Mouse (Mus musculus) kidney, adult 18-20 months (tissue): ENCODE data around the gene Diras1.
"Not testable (repeated sequence)": the region's sequence is repeated elsewhere in the genome, so short reads cannot be mapped to it uniquely, and the experiment has no call there.

Source experiments
- DNase-seq: peaks from one replicate; pipeline ENCODE4 v3.0.0; 2021

The Diras1 gene

DNA sequence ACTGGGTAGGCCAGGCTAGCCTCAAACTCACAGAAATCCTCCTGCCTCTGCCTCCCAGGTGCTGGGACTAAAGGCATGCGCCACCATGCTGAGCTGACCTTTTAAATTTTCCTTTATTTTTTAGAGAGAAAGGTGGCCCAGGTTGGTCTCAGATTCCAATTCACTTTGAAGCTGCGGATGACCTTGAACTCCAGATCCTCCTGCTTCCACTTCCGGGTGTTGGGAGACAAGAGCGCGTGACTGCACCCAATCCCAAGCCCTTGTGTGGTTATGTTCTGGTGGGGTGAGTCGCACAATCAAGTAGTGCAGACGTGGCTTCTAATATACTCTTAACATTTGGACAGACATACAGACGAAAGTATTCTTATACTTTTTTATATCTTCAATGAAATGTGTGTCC lies 29.0 kb downstream of the Diras1 start:
- DNase-seq = no peak

DNA sequence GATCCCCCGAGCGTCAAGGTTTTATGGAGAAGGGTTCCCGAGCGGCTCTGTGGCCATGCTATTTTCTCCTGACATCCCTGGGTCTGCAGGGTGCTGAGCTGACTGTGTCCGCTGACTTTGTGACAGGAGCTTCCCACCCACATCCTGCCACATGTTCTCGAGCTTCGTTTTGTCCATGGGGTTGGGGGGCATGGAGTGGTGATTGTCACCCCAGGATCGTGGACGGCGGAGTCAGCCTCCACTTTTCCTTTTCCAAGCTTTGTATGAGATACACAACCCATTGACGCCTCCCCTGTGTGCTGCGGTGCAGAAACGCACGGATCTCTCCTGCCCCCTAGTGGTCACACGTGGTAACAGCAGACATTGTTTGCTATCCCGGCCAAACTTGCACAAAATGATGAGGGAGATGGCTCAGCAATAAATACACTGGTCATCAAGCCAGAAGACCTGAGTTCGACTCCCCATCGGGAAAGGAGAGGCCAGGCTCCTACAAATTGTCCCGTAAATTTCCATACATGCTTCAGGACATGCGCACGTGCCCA lies 30.3 kb downstream of the Diras1 start:
- DNase-seq = peak; percentile 83

- DNase-seq = no peak
Observed at GRCm38 (mm10) chr10:80994621-80995020, 30.8 kb downstream of the Diras1 start.

- DNase-seq = no peak
Observed at GRCm38 (mm10) chr10:80993276-80993675, 32.2 kb downstream of the Diras1 start.

DNA sequence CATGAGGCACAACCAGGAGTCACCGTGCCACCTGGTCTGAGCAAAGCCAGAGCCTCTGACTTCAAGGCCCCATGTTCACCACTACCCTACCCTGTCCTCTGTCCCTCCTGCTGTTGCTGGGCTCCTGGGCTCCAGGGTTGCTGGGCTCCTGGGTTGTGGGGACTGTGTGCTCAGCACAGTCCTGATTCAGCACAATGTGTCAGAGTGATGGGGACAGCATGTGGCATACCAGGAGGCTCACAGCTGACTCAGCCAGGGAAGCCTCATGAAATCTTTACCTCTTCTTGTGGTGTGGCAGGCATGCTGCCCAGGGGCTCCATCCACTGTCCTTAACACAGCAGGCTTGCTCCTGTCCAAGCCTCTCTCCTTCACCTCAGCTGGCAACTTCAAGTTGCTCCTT lies 33.5 kb downstream of the Diras1 start:
- no peak for DNase-seq

GRCm38 (mm10) chr10:80991007-80991406 lies 34.5 kb downstream of the Diras1 start:
- no peak for DNase-seq

DNA sequence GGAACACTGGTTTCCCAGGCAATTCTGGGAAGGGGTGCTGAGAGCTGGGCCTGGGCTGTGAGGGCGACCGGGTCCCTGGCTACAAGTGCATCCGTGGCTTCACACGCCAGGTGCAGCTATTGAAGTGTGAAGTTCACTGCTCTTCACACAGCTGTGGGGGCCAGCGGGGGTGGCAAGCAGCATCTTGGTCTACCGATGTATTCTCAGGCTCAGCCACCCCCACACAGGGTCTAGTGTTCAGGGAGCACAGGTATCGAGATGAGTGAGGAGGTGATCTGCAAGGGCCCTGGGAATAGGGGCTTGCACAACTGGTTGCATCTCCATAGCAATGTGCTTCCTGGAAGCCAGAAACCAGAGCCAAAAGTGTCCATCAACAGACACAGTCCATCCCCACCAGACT lies 35.1 kb downstream of the Diras1 start:
- DNase-seq = no peak

DNA sequence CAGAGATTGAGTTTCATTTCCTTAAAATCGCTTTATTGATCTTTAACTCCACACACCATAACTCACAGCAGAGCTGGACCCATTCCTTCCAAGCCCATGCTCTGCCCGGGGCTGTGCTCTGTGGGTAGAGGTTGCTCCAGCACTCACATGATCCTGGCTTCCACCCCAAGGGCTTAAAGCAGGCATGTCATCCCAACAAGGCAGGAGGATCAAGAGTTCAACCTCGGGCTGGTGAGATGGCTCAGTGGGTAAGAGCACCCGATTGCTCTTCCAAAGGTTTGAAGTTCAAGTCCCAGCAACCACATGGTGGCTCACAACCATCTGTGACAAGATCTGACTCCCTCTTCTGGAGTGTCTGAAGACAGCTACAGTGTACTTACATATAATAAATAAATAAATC lies 35.6 kb downstream of the Diras1 start:
- not testable (repeated sequence) for DNase-seq

GRCm38 (mm10) chr10:80989446-80989845 lies 36.0 kb downstream of the Diras1 start:
- no peak for DNase-seq

DNA sequence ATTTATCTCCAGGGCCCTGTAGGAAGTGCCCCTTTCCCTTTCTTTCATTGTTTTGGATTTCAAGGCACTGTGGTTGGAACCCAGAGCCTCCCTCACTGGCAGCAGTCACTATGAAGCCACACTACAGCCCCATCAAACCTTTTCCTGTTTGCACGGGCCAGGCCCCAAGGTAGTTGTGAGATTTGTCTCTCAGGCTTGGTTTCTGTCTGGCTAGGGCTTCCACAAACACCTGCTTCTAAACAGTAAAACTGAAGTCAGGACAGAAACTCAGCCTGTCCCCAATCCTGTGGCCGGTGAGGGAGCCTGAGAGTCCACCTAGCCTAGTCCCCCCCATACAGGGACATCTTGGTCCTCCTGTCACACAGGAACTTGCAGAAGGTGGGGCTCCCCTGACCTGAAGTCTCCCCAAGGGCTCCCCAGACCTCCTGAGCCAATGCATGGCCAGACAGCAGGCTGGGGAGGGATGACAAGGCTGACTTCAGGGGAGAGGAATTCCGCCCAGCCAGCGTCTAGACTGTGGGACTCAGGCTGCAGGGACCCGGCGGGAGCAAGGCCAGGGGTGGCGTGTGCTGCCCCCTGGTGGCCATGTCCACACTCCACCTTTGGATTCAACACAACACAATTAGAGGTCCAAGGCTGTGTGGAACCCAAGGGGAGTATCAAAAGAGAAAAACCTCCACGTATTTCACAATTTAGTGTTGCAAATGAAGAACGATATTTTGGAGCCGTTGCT lies 37.6 kb downstream of the Diras1 start:
- peak; percentile 86 for DNase-seq

GRCm38 (mm10) chr10:80986754-80987153 lies 38.7 kb downstream of the Diras1 start:
- peak; percentile 59 for DNase-seq

- DNase-seq = no peak
Observed at GRCm38 (mm10) chr10:80985970-80986701, 39.3 kb downstream of the Diras1 start.

- peak; percentile 47 for DNase-seq
Observed at GRCm38 (mm10) chr10:80985241-80985969, 40.1 kb downstream of the Diras1 start.

DNA sequence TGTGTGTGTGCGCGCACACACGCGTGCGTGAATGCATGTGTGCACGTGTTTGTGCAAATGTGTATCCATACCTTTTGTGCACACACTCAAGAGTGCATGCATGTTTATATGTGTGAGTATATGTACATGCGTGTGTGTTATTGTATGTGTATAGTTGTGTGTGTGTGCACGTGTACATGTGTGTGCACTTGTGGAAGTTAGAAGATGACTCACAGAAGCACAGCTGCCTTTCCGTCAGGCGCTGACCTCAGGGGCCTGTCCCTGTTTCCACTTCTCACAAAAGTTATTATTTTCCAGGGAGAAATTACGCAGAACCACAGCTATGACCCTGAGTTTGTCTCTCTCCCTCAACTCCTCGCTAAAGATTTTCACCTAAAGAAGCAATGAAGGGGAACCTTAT lies 41.2 kb downstream of the Diras1 start:
- no peak for DNase-seq

DNA sequence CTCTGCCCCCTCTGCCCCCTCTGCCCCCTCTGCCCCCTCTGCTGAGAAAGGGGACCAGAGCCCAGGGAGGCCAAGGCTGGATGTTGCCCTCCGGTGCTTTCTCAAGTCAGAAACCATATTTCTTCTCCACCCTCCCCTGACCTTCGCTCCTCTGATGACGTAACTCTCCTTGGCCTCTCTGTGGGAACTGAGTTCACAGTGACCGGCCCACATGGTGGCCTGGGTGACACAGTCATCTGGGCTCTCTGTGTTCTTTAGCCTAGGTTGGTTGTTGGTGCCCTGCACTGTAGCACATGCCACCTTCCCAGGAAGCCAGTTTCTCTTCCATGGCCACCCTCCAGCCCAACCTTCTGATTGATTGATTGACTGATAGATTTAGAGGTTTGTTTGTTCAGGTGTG lies 43.1 kb downstream of the Diras1 start:
- no peak for DNase-seq

- DNase-seq = no peak
Observed at GRCm38 (mm10) chr10:80981564-80982112, 43.8 kb downstream of the Diras1 start.

DNA sequence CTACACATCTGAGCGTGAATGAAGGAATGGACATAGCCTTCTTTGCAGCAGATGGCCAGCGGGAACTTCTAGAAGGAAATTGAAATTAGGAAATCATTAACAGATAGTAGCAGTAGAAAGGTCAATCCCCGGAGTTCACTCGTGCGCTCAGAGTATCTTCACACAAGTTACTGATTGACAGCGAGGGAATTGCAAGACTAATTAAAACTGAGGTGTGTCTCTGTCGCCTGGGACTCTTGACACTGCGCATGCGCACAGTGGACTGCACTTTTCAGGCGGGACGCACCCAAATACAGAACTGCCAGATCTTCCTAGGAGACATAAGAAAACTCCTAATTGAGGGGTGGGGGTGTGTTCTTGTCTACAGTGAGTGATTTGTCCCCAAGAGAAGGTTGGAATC lies 50.0 kb downstream of the Diras1 start:
- DNase-seq = peak; percentile 73

- DNase-seq = no peak
Observed at GRCm38 (mm10) chr10:80973722-80974121, 51.7 kb downstream of the Diras1 start.

DNA sequence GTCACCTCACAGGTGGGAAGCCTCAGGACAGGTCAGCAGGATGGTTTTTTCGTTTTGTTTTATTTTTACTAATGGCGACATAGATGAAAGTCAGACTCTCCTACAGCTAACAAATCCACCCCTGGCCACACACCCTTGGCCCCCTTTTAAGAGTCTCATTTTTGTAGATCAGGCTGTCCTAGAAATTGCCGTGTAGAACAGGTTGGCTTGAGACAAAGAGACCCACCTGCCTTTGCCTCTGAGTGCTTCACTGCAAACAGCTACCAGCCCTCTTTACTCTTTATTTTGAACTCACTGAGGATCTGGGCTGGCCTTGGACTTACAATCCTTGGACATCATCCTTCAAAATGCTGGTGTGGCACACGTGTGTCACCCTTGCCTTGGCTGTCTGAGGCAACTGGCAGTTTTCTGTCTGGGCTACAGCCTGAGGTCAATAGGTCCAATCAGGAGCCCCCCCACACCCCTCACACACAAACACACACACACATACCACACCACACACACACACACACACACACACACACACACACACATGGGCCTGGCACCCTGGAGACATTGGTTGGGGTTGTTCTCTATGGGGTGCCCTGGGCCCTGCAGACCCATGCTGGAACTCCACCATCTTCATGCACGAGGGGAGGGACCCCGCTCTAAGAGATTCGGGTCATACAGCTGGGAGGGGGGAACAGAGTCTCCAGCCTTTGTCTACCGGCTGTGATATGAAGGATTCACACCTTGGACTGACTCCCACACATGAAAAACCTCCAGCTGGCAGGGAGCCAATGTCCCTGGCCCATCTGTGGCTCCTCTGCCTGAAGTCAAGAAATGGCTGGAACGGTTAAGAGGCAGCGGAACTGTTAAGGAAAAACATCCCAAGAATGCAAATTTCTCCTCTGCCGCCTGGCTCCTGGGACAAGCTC lies 53.1 kb downstream of the Diras1 start:
- DNase-seq = peak; percentile 69

GRCm38 (mm10) chr10:80971533-80971932 lies 53.9 kb downstream of the Diras1 start:
- DNase-seq = peak; percentile 69

DNA sequence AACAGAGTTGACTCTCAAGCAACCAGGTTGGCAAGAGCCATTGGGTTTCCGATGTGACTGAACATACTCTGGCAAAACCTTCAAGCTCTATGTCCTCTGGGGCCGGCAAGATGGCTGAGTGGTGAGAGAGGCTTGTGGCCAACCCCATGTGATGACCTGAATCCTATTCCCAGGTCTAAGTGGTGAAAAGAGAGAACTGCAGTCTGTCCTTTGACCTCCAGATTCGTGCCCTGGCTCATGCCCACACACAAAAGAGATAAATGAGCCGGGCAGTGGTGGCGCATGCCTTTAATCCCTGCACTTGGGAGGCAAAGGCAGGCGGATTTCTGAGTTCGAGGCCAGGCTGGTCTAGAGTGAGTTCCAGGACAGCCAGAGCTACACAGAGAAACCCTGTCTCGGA lies 55.3 kb downstream of the Diras1 start:
- DNase-seq = no peak
